Mouse (Mus musculus) lung, adult 18-20 months (tissue): ENCODE measurements around the gene Gaa.
"Not testable (repeated sequence)": the region's sequence is repeated elsewhere in the genome, so short reads cannot be mapped to it uniquely, and the experiment has no call there.

Experiments
- DNase-seq, 2 experiments: peaks; one replicate each; pipeline ENCODE4 v3.0.0; 2022; ENCODE audit warnings: mixed read lengths in 2 of 2

The Gaa gene

GRCm38 (mm10) chr11:119267768-119268556 lies at the start of gene Gaa:
Gene Gaa, plus strand, starts transcription at chr11:119267887.
- peak; percentile 94 to 97 for DNase-seq

- DNase-seq: peak; percentile 44 to 68
Measured at GRCm38 (mm10) chr11:119219816-119220465, 47.7 kb upstream of the Gaa start.

GRCm38 (mm10) chr11:119221812-119222510 lies 45.7 kb upstream of the Gaa start:
- no peak for DNase-seq

GRCm38 (mm10) chr11:119223124-119223890 lies 44.4 kb upstream of the Gaa start:
- peak; percentile 52 to 67 for DNase-seq

- no peak for DNase-seq
Measured at GRCm38 (mm10) chr11:119224926-119225325, 42.8 kb upstream of the Gaa start.

GRCm38 (mm10) chr11:119225634-119226033 lies 42.1 kb upstream of the Gaa start:
- DNase-seq: no peak

- DNase-seq: no peak
Measured at GRCm38 (mm10) chr11:119227591-119227990, 40.1 kb upstream of the Gaa start.

- DNase-seq: peak; percentile 68 to 73
Measured at GRCm38 (mm10) chr11:119228091-119228781, 39.5 kb upstream of the Gaa start, which contains the start of the genes Tbc1d16 and Ccdc40. Gene Tbc1d16, minus strand, starts transcription at chr11:119228499. Gene Ccdc40, plus strand, starts transcription at chr11:119228572.

GRCm38 (mm10) chr11:119228846-119229626 lies 38.7 kb upstream of the Gaa start:
- DNase-seq: peak; percentile 80 to 88

- DNase-seq: no peak
Measured at GRCm38 (mm10) chr11:119234770-119235169, 32.9 kb upstream of the Gaa start.

GRCm38 (mm10) chr11:119235596-119235995 lies 32.1 kb upstream of the Gaa start:
- DNase-seq: peak in 1 of 2 experiments; percentile 62

GRCm38 (mm10) chr11:119236354-119236753 lies 31.3 kb upstream of the Gaa start:
- no peak for DNase-seq

GRCm38 (mm10) chr11:119237007-119237406 lies 30.7 kb upstream of the Gaa start:
- no peak for DNase-seq

- peak; percentile 41 to 50 for DNase-seq
Measured at GRCm38 (mm10) chr11:119237568-119238304, 30.0 kb upstream of the Gaa start.

GRCm38 (mm10) chr11:119238305-119238721 lies 29.4 kb upstream of the Gaa start:
- peak; percentile 63 to 70 for DNase-seq

- peak in 1 of 2 experiments; percentile 32 for DNase-seq
Measured at GRCm38 (mm10) chr11:119239480-119239879, 28.2 kb upstream of the Gaa start.

GRCm38 (mm10) chr11:119245543-119245942 lies 22.1 kb upstream of the Gaa start:
- DNase-seq: not testable (repeated sequence)

- DNase-seq: peak in 1 of 2 experiments; percentile 84
Measured at GRCm38 (mm10) chr11:119249011-119249410, 18.7 kb upstream of the Gaa start.

GRCm38 (mm10) chr11:119250998-119251397 lies 16.7 kb upstream of the Gaa start:
- DNase-seq: no peak

GRCm38 (mm10) chr11:119252854-119253541 lies 14.7 kb upstream of the Gaa start:
- no peak for DNase-seq
